Mouse (Mus musculus): ENCODE measurements at regions not wholly inside any gene's neighbourhood (a gene's known extent, or its start where the extent isn't known, plus 50 kb on each side); places are given as distances from the start of the nearest gene placed in this dataset.

GRCm38 (mm10) chr8:49461724-49462473 lies 618.1 kb upstream of the Tenm3 start:
- 12% methylated on average over 16 of the region's 16 CpGs for whole genome bisulfite sequencing
- H3K9me3 ChIP-seq (ENCODE audit: control insufficient read depth, low read length), result no peaks in the 10 kb centered on the region
- H3K9ac ChIP-seq (replicated peaks; ENCODE audit: low read depth, low read length), result no peak overlapping the region
- H3K27ac ChIP-seq (ENCODE audit: low read depth, low read length), result peak overlapping the region; percentile 63
- H3K4me2 ChIP-seq (ENCODE audit: low read depth, low read length), result peak overlapping the region; percentile 35; the same call in 1 of the 2 replicates
- peak; percentile 76 for ATAC-seq (ENCODE audit: low read depth)
- H3K27me3 ChIP-seq (ENCODE audit: control insufficient read depth, insufficient read depth, low read length), result no peaks in the 10 kb centered on the region
- peaks cover 7% of the 10 kb centered on the region; the same call in 1 of the 2 replicates for H3K4me1 ChIP-seq (ENCODE audit: control insufficient read depth, insufficient read depth, low read length)
- no peaks in the 10 kb centered on the region for H3K36me3 ChIP-seq (ENCODE audit: control insufficient read depth, insufficient read depth, low read length)
- H3K4me3 ChIP-seq (ENCODE audit: low read depth, low read length), result no peak overlapping the region

- Histone ChIP-seq H3K9me3 (ENCODE audit: control insufficient read depth, low read length) (no peaks in the 10 kb centered on the region), H3K4me3 (ENCODE audit: low read depth, low read length) (no peak overlapping the region), H3K36me3 (ENCODE audit: control insufficient read depth, insufficient read depth, low read length) (no peaks in the 10 kb centered on the region), H3K27me3 (ENCODE audit: control insufficient read depth, insufficient read depth, low read length) (no peaks in the 10 kb centered on the region), H3K9ac (replicated peaks; ENCODE audit: low read depth, low read length) (no peak overlapping the region), H3K4me1 (ENCODE audit: control insufficient read depth, insufficient read depth, low read length) (no peaks in the 10 kb centered on the region), H3K4me2 (ENCODE audit: low read depth, low read length) (no peak overlapping the region), H3K27ac (ENCODE audit: low read depth, low read length) (no peak overlapping the region)
- WGBS, result 35% methylated on average over 5 of the region's 5 CpGs
- ATAC-seq (ENCODE audit: low read depth), result no peak
These were observed 601.7 kb upstream of the Tenm3 start for GRCm38 (mm10) chr8:49445444-49445843.

- no peak for ATAC-seq (ENCODE audit: low read depth)
- Histone ChIP-seq H3K9ac (replicated peaks; ENCODE audit: low read depth, low read length) (no peak overlapping the region), H3K4me1 (ENCODE audit: control insufficient read depth, insufficient read depth, low read length) (no peaks in the 10 kb centered on the region), H3K4me2 (ENCODE audit: low read depth, low read length) (no peak overlapping the region), H3K27ac (ENCODE audit: low read depth, low read length) (no peak overlapping the region), H3K36me3 (ENCODE audit: control insufficient read depth, insufficient read depth, low read length) (no peaks in the 10 kb centered on the region), H3K27me3 (ENCODE audit: control insufficient read depth, insufficient read depth, low read length) (no peaks in the 10 kb centered on the region), H3K9me3 (ENCODE audit: control insufficient read depth, low read length) (no peaks in the 10 kb centered on the region), H3K4me3 (ENCODE audit: low read depth, low read length) (no peak overlapping the region)
These were observed 597.5 kb upstream of the Tenm3 start for GRCm38 (mm10) chr8:49441270-49441669.

GRCm38 (mm10) chr8:49396519-49396918 lies 552.8 kb upstream of the Tenm3 start:
- H3K4me2 ChIP-seq (ENCODE audit: low read depth, low read length), result no peak overlapping the region
- no peak overlapping the region for H3K9ac ChIP-seq (replicated peaks; ENCODE audit: low read depth, low read length)
- H3K27me3 ChIP-seq (ENCODE audit: control insufficient read depth, insufficient read depth, low read length), result no peaks in the 10 kb centered on the region
- H3K36me3 ChIP-seq (ENCODE audit: control insufficient read depth, insufficient read depth, low read length), result no peaks in the 10 kb centered on the region
- 82% methylated on average over 4 of the region's 4 CpGs for WGBS
- no peak overlapping the region for H3K27ac ChIP-seq (ENCODE audit: low read depth, low read length)
- H3K9me3 ChIP-seq (ENCODE audit: control insufficient read depth, low read length), result no peaks in the 10 kb centered on the region
- no peaks in the 10 kb centered on the region for H3K4me1 ChIP-seq (ENCODE audit: control insufficient read depth, insufficient read depth, low read length)
- H3K4me3 ChIP-seq (ENCODE audit: low read depth, low read length), result no peak overlapping the region
- ATAC-seq (ENCODE audit: low read depth), result no peak

- Histone ChIP-seq H3K27ac (ENCODE audit: low read depth, low read length) (no peak overlapping the region), H3K4me2 (ENCODE audit: low read depth, low read length) (no peak overlapping the region), H3K4me3 (ENCODE audit: low read depth, low read length) (no peak overlapping the region), H3K9ac (replicated peaks; ENCODE audit: low read depth, low read length) (no peak overlapping the region), H3K9me3 (ENCODE audit: control insufficient read depth, low read length) (no peaks in the 10 kb centered on the region), H3K27me3 (ENCODE audit: control insufficient read depth, insufficient read depth, low read length) (no peaks in the 10 kb centered on the region), H3K4me1 (ENCODE audit: control insufficient read depth, insufficient read depth, low read length) (no peaks in the 10 kb centered on the region), H3K36me3 (ENCODE audit: control insufficient read depth, insufficient read depth, low read length) (no peaks in the 10 kb centered on the region)
- no peak for ATAC-seq (ENCODE audit: low read depth)
- 37% methylated on average over 1 of the region's 1 CpGs for WGBS
These were observed 551.3 kb upstream of the Tenm3 start for GRCm38 (mm10) chr8:49395029-49395428.

GRCm38 (mm10) chr8:49389525-49389924 lies 545.8 kb upstream of the Tenm3 start:
- WGBS, result 63% methylated on average over 3 of the region's 3 CpGs
- Histone ChIP-seq H3K4me2 (ENCODE audit: low read depth, low read length) (no peak overlapping the region), H3K9ac (replicated peaks; ENCODE audit: low read depth, low read length) (no peak overlapping the region), H3K36me3 (ENCODE audit: control insufficient read depth, insufficient read depth, low read length) (no peaks in the 10 kb centered on the region), H3K4me1 (ENCODE audit: control insufficient read depth, insufficient read depth, low read length) (no peaks in the 10 kb centered on the region), H3K9me3 (ENCODE audit: control insufficient read depth, low read length) (no peaks in the 10 kb centered on the region), H3K4me3 (ENCODE audit: low read depth, low read length) (no peak overlapping the region), H3K27me3 (ENCODE audit: control insufficient read depth, insufficient read depth, low read length) (no peaks in the 10 kb centered on the region), H3K27ac (ENCODE audit: low read depth, low read length) (no peak overlapping the region)
- ATAC-seq (ENCODE audit: low read depth), result no peak

- no peak overlapping the region for H3K4me3 ChIP-seq (ENCODE audit: low read depth, low read length)
- H3K27ac ChIP-seq (ENCODE audit: low read depth, low read length), result no peak overlapping the region
- no peaks in the 10 kb centered on the region for H3K4me1 ChIP-seq (ENCODE audit: control insufficient read depth, insufficient read depth, low read length)
- H3K9me3 ChIP-seq (ENCODE audit: control insufficient read depth, low read length), result no peaks in the 10 kb centered on the region
- ATAC-seq (ENCODE audit: low read depth), result no peak
- H3K36me3 ChIP-seq (ENCODE audit: control insufficient read depth, insufficient read depth, low read length), result no peaks in the 10 kb centered on the region
- no peak overlapping the region for H3K9ac ChIP-seq (replicated peaks; ENCODE audit: low read depth, low read length)
- WGBS, result 49% methylated on average over 2 of the region's 2 CpGs
- no peak overlapping the region for H3K4me2 ChIP-seq (ENCODE audit: low read depth, low read length)
- no peaks in the 10 kb centered on the region for H3K27me3 ChIP-seq (ENCODE audit: control insufficient read depth, insufficient read depth, low read length)
These were observed 543.8 kb upstream of the Tenm3 start for GRCm38 (mm10) chr8:49387587-49387986.

GRCm38 (mm10) chr8:49372686-49373085 lies 528.9 kb upstream of the Tenm3 start:
- no peak for ATAC-seq (ENCODE audit: low read depth)
- no peaks in the 10 kb centered on the region for H3K4me1 ChIP-seq (ENCODE audit: control insufficient read depth, insufficient read depth, low read length)
- WGBS, result 51% methylated on average over 9 of the region's 9 CpGs
- no peak overlapping the region for H3K27ac ChIP-seq (ENCODE audit: low read depth, low read length)
- no peaks in the 10 kb centered on the region for H3K9me3 ChIP-seq (ENCODE audit: control insufficient read depth, low read length)
- H3K4me2 ChIP-seq (ENCODE audit: low read depth, low read length), result no peak overlapping the region
- no peak overlapping the region for H3K9ac ChIP-seq (replicated peaks; ENCODE audit: low read depth, low read length)
- H3K4me3 ChIP-seq (ENCODE audit: low read depth, low read length), result no peak overlapping the region
- no peaks in the 10 kb centered on the region for H3K27me3 ChIP-seq (ENCODE audit: control insufficient read depth, insufficient read depth, low read length)
- H3K36me3 ChIP-seq (ENCODE audit: control insufficient read depth, insufficient read depth, low read length), result no peaks in the 10 kb centered on the region

GRCm38 (mm10) chr8:49362682-49363081 lies 518.9 kb upstream of the Tenm3 start:
- no peak overlapping the region for H3K4me2 ChIP-seq (ENCODE audit: low read depth, low read length)
- ATAC-seq (ENCODE audit: low read depth), result no peak
- no peaks in the 10 kb centered on the region for H3K9me3 ChIP-seq (ENCODE audit: control insufficient read depth, low read length)
- no peaks in the 10 kb centered on the region for H3K36me3 ChIP-seq (ENCODE audit: control insufficient read depth, insufficient read depth, low read length)
- H3K9ac ChIP-seq (replicated peaks; ENCODE audit: low read depth, low read length), result no peak overlapping the region
- no peak overlapping the region for H3K27ac ChIP-seq (ENCODE audit: low read depth, low read length)
- H3K4me3 ChIP-seq (ENCODE audit: low read depth, low read length), result no peak overlapping the region
- H3K27me3 ChIP-seq (ENCODE audit: control insufficient read depth, insufficient read depth, low read length), result no peaks in the 10 kb centered on the region
- H3K4me1 ChIP-seq (ENCODE audit: control insufficient read depth, insufficient read depth, low read length), result 0 out of 2 replicates have a peak, but pooled peaks cover 4% of the 10 kb centered on the region
- WGBS, result 27% methylated on average over 2 of the region's 2 CpGs
